Mouse (Mus musculus) forebrain, embryonic 13.5 days (tissue): ENCODE results near the gene Bach1. TPM values are rescaled to one million over a fixed set of nuclear protein-coding genes. Genes with fewer than 3 reads are reported as not detected.

Experiments used
- ATAC-seq: fragments of 200-750 bp; cut with Nextera tagmentation; 2 replicates; pipeline ENCODE4 v1.8.0; 2017
- H3K27ac ChIP-seq: fragments of 300-500 bp; sonication (generic); 2 replicates; pipeline ENCODE4 v1.5.1; 2015; ENCODE audit warnings: inconsistent platforms, mild to moderate bottlenecking, moderate library complexity
- H3K27me3 ChIP-seq: fragments of 300-500 bp; sonication (generic); 2 replicates; pipeline ENCODE4 v1.6.1; 2015; ENCODE audit warnings: mild to moderate bottlenecking, inconsistent platforms
- H3K36me3 ChIP-seq: fragments of 300-500 bp; sonication (generic); 2 replicates; pipeline ENCODE4 v1.6.1; 2015; ENCODE audit warnings: mild to moderate bottlenecking, inconsistent platforms; ENCODE audit not compliant: poor library complexity, severe bottlenecking
- H3K4me1 ChIP-seq: fragments of 300-500 bp; sonication (generic); 2 replicates; pipeline ENCODE4 v1.6.1; 2015; ENCODE audit warnings: inconsistent platforms
- H3K4me2 ChIP-seq: fragments of 300-500 bp; sonication (generic); 2 replicates; pipeline ENCODE4 v1.6.1; 2015; ENCODE audit warnings: inconsistent platforms, mild to moderate bottlenecking, moderate library complexity
- H3K4me3 ChIP-seq: fragments of 300-500 bp; sonication (generic); 2 replicates; pipeline ENCODE4 v1.5.1; 2015; ENCODE audit warnings: mild to moderate bottlenecking, inconsistent platforms
- H3K9ac ChIP-seq: fragments of 300-500 bp; sonication (generic); 2 replicates; pipeline ENCODE4 v1.6.1; 2015; ENCODE audit warnings: mild to moderate bottlenecking, inconsistent platforms
- H3K9me3 ChIP-seq: fragments of 300-500 bp; sonication (generic); replicated peaks from 2 replicates; pipeline ENCODE4 v1.6.1; 2016; ENCODE audit warnings: inconsistent platforms
- WGBS: fragments of 180-500 bp; shearing (Covaris S2); methylation state at CpG from one replicate; pipeline ENCODE4 v1.1.7; 2015; 5-methylcytosine and 5-hydroxymethylcytosine counted together
- polyA plus RNA-seq: library from polyadenylated mRNA; unstranded; fragments of >200 nt; fragmentation: Nextera tagmentation; extraction: Ambion mirVana; gene quantifications from 2 replicates; pipeline ENCODE4 v1.2.1, GENCODE M21; 2015

Gene Bach1
- polyA plus RNA-seq, 1 experiment from 2014 or later = 20.7 TPM

GRCm38 (mm10) chr16:87702881-87703280, 4.1 kb downstream of the Bach1 start:
- H3K36me3 ChIP-seq = no peaks in the 10 kb centered on the region
- no peak for ATAC-seq
- H3K4me3 ChIP-seq = no peak overlapping the region
- peaks cover 72% of the 10 kb centered on the region for H3K4me1 ChIP-seq
- WGBS = 95% methylated on average over 5 of the region's 5 CpGs
- no peaks in the 10 kb centered on the region for H3K27me3 ChIP-seq
- H3K27ac ChIP-seq = no peak overlapping the region
- no peaks in the 10 kb centered on the region for H3K9me3 ChIP-seq
- no peak overlapping the region for H3K9ac ChIP-seq
- H3K4me2 ChIP-seq = no peak overlapping the region

GRCm38 (mm10) chr16:87704225-87704624, 5.5 kb downstream of the Bach1 start:
- H3K4me2 ChIP-seq = no peak overlapping the region
- 69% methylated on average over 5 of the region's 5 CpGs for WGBS
- no peaks in the 10 kb centered on the region for H3K9me3 ChIP-seq
- no peak for ATAC-seq
- H3K27ac ChIP-seq = no peak overlapping the region
- peaks cover 76% of the 10 kb centered on the region for H3K4me1 ChIP-seq
- no peak overlapping the region for H3K9ac ChIP-seq
- no peaks in the 10 kb centered on the region for H3K27me3 ChIP-seq
- H3K36me3 ChIP-seq = no peaks in the 10 kb centered on the region
- H3K4me3 ChIP-seq = no peak overlapping the region

GRCm38 (mm10) chr16:87705892-87706589, 7.3 kb downstream of the Bach1 start:
- H3K27me3 ChIP-seq = no peaks in the 10 kb centered on the region

DNA sequence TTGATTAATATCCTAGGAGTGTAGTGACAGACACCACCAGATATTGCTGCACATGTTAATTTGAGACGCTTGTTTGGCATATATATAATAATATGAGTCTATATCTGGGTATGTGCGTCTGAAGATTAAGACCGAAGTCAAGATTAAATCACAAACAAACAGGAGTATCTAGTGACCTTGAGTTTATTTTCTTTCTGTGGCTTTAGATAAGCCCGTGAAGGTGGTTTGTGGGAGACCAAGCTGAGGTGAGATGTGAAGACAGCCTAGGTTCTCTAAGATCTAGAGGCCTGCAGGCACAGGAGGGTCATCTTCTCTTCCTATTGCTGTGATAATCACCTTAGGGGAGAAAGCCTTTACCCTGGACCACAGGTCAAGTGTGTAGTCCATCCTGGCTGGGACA, 8.6 kb downstream of the Bach1 start:
- no peaks in the 10 kb centered on the region for H3K9me3 ChIP-seq
- ATAC-seq = no peak
- H3K9ac ChIP-seq = no peak overlapping the region
- H3K4me2 ChIP-seq = no peak overlapping the region; the same call in 1 of the 2 replicates
- 87% methylated on average over 4 of the region's 4 CpGs for WGBS
- H3K4me1 ChIP-seq = peaks cover 58% of the 10 kb centered on the region
- H3K27me3 ChIP-seq = no peaks in the 10 kb centered on the region
- no peaks in the 10 kb centered on the region for H3K36me3 ChIP-seq
- no peak overlapping the region for H3K27ac ChIP-seq
- H3K4me3 ChIP-seq = no peak overlapping the region

More at GRCm38 (mm10) chr16:87705892-87706589, 7.3 kb downstream of the Bach1 start:
- WGBS = 61% methylated on average over 19 of the region's 19 CpGs
- 0 out of 2 replicates have a peak overlapping the region, but pooled peaks have one; percentile 4 for H3K4me2 ChIP-seq
- H3K4me1 ChIP-seq = peaks cover 65% of the 10 kb centered on the region
- no peaks in the 10 kb centered on the region for H3K36me3 ChIP-seq
- peak; percentile 34; the same call in 1 of the 2 replicates for ATAC-seq
- H3K27ac ChIP-seq = no peak overlapping the region
- H3K9ac ChIP-seq = no peak overlapping the region
- no peak overlapping the region for H3K4me3 ChIP-seq
- H3K9me3 ChIP-seq = no peaks in the 10 kb centered on the region

- Histone ChIP-seq H3K4me3 (no peak overlapping the region), H3K27ac (no peak overlapping the region)
Measured at GRCm38 (mm10) chr16:87708570-87708969, 9.8 kb downstream of the Bach1 start.

GRCm38 (mm10) chr16:87709144-87709543, 10.4 kb downstream of the Bach1 start:
- WGBS = 82% methylated on average over 5 of the region's 5 CpGs
- no peak overlapping the region for H3K27ac ChIP-seq
- no peaks in the 10 kb centered on the region for H3K36me3 ChIP-seq
- no peak overlapping the region for H3K9ac ChIP-seq
- ATAC-seq = no peak
- H3K4me1 ChIP-seq = peaks cover 44% of the 10 kb centered on the region
- no peak overlapping the region for H3K4me2 ChIP-seq
- no peak overlapping the region for H3K4me3 ChIP-seq
- no peaks in the 10 kb centered on the region for H3K27me3 ChIP-seq
- no peaks in the 10 kb centered on the region for H3K9me3 ChIP-seq

More at GRCm38 (mm10) chr16:87708570-87708969, 9.8 kb downstream of the Bach1 start:
- no peak overlapping the region for H3K9ac ChIP-seq
- H3K36me3 ChIP-seq = no peaks in the 10 kb centered on the region
- H3K4me1 ChIP-seq = peaks cover 50% of the 10 kb centered on the region
- 81% methylated on average over 5 of the region's 5 CpGs for WGBS
- H3K4me2 ChIP-seq = no peak overlapping the region
- H3K9me3 ChIP-seq = no peaks in the 10 kb centered on the region
- ATAC-seq = no peak
- no peaks in the 10 kb centered on the region for H3K27me3 ChIP-seq

DNA sequence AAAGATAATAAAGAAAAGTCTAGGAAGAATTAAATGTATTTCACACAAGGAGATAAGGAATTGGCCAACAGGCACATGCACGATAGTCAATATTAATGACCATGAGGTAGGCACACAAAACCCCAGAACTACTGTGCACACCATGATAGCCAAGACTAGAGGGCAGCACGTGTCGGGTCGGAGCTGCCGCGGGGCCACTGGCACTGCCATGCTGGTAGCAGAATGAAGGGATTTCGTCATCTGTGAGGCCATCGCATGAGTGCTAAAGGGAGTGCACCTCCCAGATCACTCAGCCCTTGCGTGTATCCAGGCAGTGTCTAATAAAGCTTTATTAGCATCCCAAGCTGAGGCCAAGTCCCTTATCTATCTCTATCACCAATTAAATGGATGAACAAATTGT, 11.2 kb downstream of the Bach1 start:
- H3K9me3 ChIP-seq = no peaks in the 10 kb centered on the region
- H3K27ac ChIP-seq = no peak overlapping the region
- no peak for ATAC-seq
- no peak overlapping the region for H3K4me3 ChIP-seq
- no peak overlapping the region for H3K9ac ChIP-seq
- H3K27me3 ChIP-seq = no peaks in the 10 kb centered on the region
- peaks cover 37% of the 10 kb centered on the region for H3K4me1 ChIP-seq
- no peaks in the 10 kb centered on the region for H3K36me3 ChIP-seq
- H3K4me2 ChIP-seq = no peak overlapping the region
- WGBS = 94% methylated on average over 9 of the region's 9 CpGs

DNA sequence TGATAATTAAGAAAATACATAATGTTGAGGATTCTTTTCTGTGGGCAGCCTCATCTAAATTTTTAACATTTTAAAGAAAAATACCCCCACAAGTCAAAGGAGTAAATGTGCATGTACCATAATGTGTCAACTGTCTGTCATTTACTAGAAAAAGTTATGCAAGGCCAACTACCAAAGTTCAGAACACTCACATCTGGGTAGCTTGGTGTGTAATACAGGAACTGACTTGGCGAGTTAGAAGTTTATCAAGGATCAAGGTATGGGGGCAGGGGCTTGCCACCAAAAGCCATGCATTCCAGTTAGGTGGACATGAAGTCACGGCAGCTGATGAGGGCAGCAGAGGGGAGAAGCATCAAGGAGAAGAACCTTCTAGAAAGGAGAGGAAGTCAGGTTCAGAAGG, 13.2 kb downstream of the Bach1 start:
- H3K4me3 ChIP-seq = no peak overlapping the region
- H3K4me2 ChIP-seq = no peak overlapping the region
- ATAC-seq = no peak
- H3K9ac ChIP-seq = no peak overlapping the region
- WGBS = 96% methylated on average over 2 of the region's 2 CpGs
- no peak overlapping the region for H3K27ac ChIP-seq
- H3K27me3 ChIP-seq = no peaks in the 10 kb centered on the region
- peaks cover 21% of the 10 kb centered on the region for H3K4me1 ChIP-seq
- no peaks in the 10 kb centered on the region for H3K9me3 ChIP-seq
- H3K36me3 ChIP-seq = peaks cover 8% of the 10 kb centered on the region

GRCm38 (mm10) chr16:87712986-87713693, 14.4 kb downstream of the Bach1 start:
- 87% methylated on average over 18 of the region's 18 CpGs for WGBS

DNA sequence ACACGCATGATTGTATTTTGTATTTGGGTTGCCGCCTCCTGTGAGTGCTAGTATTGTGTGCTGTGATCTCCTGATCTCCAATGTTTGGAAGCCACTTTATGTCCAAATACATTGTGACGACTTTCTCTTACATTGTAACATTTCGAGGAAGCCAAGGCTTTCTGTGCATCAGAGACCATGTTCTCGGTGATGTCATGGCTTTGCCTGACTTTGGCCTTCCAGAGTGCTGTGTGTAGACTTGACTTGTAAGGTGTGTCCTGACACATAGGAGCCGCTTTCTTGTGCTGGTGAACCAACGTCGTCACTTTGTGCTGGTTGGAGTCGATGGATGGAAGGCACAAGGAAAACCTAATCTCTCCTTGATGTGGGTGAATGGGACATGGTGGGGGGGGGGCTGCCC, 15.8 kb downstream of the Bach1 start:
- Histone ChIP-seq H3K27ac (no peak overlapping the region), H3K4me2 (no peak overlapping the region), H3K27me3 (no peaks in the 10 kb centered on the region), H3K9me3 (no peaks in the 10 kb centered on the region), H3K4me1 (0 out of 2 replicates have a peak, but pooled peaks cover 3% of the 10 kb centered on the region), H3K4me3 (no peak overlapping the region), H3K9ac (no peak overlapping the region), H3K36me3 (peaks cover 18% of the 10 kb centered on the region)
- no peak for ATAC-seq
- 92% methylated on average over 9 of the region's 9 CpGs for WGBS

More at GRCm38 (mm10) chr16:87712986-87713693, 14.4 kb downstream of the Bach1 start:
- no peak overlapping the region for H3K9ac ChIP-seq
- H3K4me3 ChIP-seq = no peak overlapping the region
- no peaks in the 10 kb centered on the region for H3K27me3 ChIP-seq
- no peak overlapping the region for H3K27ac ChIP-seq
- no peak overlapping the region for H3K4me2 ChIP-seq
- H3K4me1 ChIP-seq = peaks cover 9% of the 10 kb centered on the region; the same call in 1 of the 2 replicates
- ATAC-seq = no peak
- H3K9me3 ChIP-seq = no peaks in the 10 kb centered on the region
- H3K36me3 ChIP-seq = peaks cover 8% of the 10 kb centered on the region

GRCm38 (mm10) chr16:87715221-87715620, 16.5 kb downstream of the Bach1 start:
- Histone ChIP-seq H3K4me1 (0 out of 2 replicates have a peak, but pooled peaks cover 3% of the 10 kb centered on the region), H3K27ac (no peak overlapping the region), H3K9me3 (no peaks in the 10 kb centered on the region), H3K4me2 (no peak overlapping the region), H3K36me3 (peaks cover 24% of the 10 kb centered on the region), H3K27me3 (no peaks in the 10 kb centered on the region), H3K4me3 (no peak overlapping the region), H3K9ac (no peak overlapping the region)
- WGBS = 90% methylated on average over 16 of the region's 16 CpGs
- no peak for ATAC-seq

DNA sequence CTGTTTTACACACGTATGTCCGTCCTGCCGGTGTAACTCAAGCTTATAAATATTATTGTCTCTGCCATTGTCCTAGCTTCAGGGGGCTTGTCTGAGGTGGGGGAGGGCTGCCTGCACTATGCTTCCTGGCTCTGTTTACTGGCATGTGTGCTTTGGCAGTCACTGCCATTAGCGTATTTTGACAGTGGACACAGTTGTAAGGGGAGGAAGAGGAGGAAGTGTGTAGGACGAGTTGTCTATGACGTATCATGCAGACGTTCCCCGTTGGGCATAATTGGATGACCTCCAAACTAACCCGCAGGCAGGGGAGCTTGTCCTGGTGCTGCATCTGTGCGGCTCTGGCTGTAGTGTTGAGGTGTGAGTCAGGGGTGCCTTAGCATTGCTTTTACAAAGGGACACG, 17.5 kb downstream of the Bach1 start:
- no peaks in the 10 kb centered on the region for H3K27me3 ChIP-seq
- no peak overlapping the region for H3K9ac ChIP-seq
- no peak overlapping the region for H3K4me3 ChIP-seq
- ATAC-seq = no peak
- 86% methylated on average over 11 of the region's 11 CpGs for WGBS
- H3K27ac ChIP-seq = no peak overlapping the region
- H3K9me3 ChIP-seq = no peaks in the 10 kb centered on the region
- H3K36me3 ChIP-seq = peaks cover 31% of the 10 kb centered on the region
- H3K4me2 ChIP-seq = no peak overlapping the region
- 0 out of 2 replicates have a peak, but pooled peaks cover 3% of the 10 kb centered on the region for H3K4me1 ChIP-seq
